Mouse (Mus musculus): ENCODE results near the gene Ank. TPM values are rescaled to one million over a fixed set of nuclear protein-coding genes. Genes with fewer than 3 reads are reported as not detected.

The Ank gene
- polyA plus RNA-seq, 1 experiment: 57.5 TPM

DNA sequence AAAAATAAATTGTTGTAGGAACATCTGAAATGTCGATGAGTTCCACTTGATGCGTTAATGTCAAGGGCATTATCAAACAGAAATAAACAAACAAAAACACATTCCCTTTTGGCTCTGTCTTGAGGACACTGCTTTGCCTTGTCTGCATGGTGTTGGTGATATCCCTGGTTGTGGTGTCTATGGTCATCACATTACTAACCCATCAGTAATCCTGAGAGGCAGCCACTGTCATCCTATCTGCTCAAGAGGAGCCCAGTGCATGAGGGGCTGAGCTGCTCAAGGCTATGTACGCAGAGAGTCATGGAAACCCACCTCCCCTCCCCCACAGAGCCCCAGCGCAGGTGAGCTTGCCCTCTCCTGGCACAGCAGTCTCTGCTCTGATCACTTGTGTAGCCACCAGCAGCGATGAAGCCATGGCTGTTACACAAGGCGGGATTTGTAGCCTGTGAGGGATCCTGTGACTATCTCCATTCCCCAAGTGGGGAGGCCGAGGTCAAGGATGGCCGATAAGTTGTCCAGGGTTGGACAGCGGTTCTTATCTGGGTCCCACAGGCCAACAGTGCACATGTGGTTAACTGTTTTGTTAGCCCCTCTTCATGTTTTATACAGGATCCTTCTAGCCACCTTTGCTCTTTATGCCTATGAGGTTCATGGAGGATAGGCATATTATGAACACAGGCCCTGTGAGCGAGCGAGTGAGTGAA, 30.3 kb downstream of the Ank start:
- DNase-seq (ENCODE audit: low read depth): no peak

DNA sequence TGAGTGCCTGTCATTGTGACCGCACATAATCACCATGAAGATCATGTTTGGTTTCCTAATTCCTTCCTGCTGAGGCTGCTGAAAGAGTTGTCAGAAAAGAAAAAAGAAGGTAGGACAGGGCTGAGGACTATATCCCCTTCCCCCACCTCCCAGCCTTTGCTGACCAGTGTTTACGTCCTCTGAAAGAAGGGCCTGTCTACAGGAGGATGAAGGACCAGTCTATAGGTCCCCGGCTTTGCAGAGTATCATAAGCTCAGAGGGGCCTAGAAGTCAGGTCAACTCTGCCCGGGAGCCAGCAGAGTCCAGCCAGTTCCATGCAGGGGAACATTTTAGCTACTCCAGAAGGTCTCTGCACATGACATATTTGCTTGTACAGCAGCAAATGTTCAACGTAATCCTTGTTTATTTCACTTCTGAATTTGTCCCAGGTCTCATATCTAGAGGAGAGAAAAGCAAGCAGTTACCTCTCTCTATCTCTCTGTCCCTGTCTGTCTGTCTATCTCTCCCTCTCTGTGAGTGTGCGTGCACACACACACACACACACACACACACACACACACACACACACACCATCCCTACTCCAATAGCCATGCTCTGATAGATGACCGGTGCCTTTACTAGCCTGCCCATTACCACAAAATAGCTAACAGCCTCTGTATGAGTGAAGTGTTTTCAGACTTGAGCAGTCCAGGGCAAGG, 31.0 kb downstream of the Ank start:
- no peak for DNase-seq (ENCODE audit: low read depth)

DNA sequence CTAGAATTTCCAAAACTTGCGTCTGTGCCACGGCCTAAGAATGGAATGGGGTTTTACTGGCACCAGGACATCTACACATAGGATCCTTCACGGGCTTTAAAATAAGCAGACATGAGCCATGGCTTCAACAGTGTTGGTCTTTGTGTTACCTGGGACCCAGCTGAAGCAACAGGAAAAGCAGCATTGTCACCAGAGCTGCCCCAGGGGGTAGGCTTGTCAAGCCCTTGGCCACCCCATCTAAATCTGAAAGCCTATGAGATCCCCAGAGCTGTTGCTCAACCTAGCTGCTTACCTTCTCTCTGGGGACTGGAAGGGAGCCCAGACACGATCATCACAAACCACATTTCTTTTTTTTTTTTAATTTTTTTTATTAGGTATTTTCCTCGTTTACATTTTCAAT, 31.6 kb downstream of the Ank start:
- peak; percentile 59 for DNase-seq (ENCODE audit: low read depth)

DNA sequence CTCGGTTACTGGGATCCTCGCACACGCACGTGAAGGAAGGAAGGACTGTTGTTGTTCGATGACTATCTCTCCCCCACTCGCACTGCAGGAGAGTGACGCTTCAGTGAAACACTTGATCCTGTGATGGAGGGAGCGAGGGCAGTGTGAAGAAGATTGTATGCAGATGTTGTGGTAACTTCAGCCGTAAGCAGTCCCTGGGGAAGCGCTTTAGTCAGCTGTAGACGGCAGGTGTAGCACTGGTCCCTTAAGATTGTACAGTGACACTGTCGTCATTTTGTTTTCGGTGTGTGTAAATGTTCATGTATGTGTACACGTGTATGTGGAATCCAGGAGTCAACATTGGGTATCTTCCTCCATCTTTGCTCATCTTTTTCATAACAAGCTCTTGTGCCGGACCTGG, 33.9 kb downstream of the Ank start:
- no peak for DNase-seq (ENCODE audit: low read depth)

DNA sequence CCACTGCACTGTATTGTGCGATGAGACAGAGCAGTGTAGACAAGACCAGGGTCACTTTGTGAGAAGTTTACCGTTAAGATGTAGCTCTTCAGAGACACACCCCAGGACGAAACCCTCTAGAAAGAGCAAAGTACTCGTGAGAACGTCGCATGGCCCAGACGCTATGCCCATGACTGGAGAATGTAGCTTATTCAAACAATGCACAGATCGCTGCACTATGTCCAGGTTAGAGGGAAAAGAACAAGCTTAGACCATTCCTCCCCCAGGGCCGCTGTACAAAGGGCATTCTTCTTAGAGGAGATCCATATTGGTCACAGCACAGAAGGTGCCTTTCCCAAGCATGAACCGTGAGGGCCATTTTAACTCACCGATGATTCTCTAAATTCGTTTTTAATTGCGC, 35.9 kb downstream of the Ank start:
- no peak for DNase-seq (ENCODE audit: low read depth)

DNA sequence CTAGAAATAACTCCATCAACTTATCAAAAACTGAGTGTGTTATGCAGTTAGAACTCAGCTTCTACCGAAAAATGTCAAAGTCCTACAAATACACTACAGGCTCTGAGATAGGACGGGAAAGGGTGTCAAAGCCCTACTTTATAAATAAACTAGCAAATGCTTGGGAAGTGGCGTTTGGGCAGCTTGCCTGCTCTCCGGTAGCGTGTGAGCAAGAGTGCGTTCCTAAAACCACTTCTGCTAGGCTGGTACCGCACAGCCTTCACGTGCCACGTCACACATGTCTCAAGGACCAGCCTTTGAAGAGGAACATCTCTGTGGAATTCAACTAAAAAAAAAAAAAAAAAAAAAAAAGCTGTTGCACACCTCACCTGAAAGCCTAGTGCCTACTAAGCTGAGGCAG, 36.7 kb downstream of the Ank start:
- no peak for DNase-seq (ENCODE audit: low read depth)

DNA sequence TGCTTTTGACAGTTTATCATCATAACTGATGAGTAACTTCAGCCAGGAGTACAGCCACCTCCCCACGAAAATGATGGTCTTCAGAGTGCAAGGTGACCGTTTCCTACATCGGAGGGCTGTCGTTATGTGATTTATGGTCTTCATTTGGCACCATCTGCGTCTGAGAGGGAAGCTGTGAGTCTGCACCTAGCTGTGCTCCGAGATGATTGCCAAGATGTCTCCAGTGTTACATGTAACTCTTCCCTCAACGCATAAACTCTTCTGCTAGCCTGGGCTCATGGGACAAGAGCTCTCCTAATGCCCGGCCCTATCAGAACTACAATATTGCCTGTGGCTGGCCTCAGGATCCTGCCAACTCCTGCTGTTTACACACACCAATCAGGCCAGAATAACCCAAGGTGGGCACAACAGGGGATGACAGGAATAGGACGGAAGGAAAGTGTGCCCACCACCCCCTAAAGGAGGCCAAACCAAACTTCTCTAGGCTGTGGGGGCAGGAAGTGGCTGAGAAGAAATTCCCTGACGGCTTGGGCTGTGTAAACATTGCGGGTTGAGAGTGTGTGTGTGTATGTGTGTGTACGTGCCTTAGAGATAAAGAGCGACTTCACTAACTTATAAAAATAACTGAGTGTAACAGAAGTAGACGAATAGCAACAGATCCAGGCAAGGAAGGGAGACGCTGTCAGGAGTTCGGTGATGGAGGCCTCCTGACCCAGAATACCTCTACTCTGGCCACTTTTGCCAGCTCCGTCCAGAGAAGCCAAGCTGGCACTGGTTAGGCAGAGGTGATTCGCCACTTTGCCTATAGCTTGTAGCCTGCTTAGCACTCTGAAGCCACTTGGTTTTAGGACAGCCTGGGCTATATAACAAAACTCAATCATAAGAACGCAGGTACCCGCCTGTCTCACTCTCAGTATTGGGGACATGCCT, 37.6 kb downstream of the Ank start:
- no peak for DNase-seq (ENCODE audit: low read depth)

DNA sequence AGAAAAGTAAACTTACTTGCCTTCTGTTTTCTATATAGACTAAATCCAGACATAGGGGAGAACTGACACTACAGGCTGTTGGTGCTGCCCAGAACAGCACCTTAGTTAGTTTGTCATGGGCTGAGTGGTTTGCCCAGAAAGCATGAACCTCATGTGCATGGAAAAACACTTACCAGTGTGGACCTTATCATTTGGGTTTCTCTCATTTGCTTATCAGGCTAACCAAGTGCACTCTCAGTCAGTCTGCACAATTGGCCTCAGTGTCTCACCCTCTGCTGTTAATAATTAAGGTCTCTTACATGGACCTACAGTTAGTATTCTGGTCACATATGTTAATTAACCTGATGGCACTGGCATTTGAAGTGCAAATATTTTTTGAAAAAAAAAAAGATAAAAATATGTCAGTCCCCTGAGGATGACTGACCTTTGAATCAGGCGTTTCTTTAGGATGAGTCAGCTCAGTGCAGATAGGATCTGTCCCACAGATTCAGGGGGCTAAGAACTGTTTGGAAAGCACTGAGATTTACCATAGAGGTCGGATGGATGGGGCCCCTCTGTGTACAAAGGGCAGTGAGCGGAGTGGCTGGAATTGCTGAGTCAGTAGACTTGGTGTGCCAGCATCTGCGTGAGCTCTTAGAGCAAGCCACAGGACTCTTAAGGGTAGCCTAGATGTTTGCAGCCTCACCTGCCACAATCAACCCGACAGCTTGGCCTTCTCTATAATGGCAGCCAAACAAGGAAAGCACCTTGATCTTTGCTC, 39.8 kb downstream of the Ank start:
- DNase-seq (ENCODE audit: low read depth): no peak

DNA sequence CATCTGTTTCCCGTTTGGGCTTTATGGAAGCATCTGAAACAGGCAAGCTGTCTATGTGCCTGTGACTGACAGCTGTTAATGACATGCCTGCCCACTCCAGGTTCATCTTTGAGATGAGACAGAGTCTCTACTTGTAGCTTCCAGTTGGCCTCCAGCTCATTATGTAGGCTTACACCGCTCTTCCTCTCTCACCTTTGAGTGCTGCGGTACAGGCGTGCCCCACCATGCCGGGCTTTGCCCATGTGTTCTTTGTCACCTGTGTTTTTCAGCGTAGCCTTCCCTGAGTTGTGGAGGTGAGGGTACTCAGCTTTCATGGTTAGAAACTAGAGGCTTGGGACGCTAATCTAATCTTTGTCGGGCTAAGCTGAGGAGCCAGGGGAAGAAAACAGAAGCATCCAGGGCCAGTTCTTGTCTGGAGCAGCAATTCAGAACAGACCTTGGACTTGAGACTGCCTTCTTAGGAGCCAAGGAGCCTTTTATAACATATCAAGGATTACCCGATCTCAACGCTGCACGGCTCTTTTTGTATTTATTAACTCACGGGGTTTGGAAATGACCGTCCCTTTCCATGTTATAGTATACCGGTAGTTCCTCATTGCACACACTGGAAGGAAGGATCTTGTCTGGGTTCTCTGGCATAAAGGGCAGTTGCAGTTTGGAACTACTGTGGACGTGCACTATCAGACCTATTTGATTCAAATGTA, 40.6 kb downstream of the Ank start:
- no peak for DNase-seq (ENCODE audit: low read depth)

DNA sequence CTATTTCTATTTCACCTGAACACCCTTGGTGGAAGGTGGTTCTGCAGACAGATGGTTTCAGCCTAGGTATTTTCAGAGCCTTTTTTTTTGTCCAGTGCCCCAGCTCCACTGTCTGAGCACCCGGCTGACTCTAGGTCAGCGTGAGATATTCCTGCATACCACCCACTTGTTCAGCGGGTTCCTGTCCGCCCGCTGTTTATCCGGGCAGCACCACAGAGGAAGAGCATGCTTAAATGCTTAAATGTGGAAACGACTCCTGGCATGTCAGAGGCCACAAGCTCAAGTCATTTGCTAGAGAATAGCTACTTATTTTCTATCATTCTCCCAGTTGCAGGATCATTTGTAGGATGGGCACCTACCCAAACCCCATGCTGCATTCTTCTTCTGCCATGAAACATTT, 41.7 kb downstream of the Ank start:
- DNase-seq (ENCODE audit: low read depth): no peak

DNA sequence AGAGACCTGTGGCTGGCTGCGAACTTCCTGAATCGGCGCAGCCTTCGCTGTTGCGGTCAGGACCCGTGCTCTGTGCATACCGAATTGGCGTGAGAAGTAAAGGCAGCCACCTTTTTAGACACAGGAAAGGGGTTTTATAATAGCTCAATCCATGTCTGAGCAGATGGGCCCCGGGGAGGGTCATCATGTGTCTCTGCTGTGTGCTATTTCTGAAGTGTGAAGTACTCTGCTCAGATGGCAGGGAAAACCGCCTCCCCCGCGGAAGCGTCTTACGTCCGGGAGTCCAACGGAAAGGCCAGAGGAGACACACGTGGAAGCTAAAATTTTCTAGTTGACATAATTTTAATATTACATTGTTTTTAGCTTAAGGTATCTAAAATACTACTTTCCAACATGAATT, 42.5 kb downstream of the Ank start:
- DNase-seq (ENCODE audit: low read depth): no peak

DNA sequence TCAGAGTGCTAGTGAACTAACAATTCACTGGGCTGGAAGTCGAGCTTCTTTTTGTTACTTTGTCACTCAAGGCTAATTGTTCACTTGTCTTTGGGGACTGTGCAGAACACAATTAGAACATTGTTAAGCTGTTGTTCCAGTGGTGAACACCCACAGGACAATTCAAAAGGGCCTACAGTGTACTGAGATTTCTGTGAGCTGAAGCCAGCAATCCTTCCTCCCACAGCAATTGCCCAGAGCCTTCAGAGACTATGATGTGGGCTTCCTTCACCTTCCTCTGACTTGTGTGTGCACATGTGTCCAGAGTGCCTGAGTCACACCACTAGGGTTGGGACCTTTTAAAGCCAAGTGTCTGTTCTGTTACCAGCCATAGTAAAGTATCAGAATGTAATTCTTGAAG, 50.5 kb downstream of the Ank start:
- peak; percentile 70 for DNase-seq (ENCODE audit: low read depth)

DNA sequence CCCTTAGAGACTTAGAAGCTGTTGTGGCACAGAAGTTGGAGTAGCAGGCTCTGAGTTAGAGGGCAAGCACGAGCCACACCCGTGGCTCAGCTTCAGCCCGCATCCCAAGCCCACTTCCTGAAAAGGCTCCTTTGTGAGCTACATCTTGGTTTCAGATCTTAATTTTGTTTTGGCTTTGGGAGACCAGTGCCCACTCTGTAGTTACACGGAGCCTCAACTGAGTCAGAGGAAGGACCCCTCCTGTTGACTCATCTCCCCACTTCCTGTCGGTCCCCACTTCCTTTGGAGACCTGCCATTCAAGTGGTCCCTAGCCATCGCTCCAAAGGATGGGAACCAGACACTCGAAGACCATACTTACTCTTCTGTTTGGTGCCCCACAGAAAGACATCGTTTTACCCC, 51.5 kb downstream of the Ank start:
- DNase-seq (ENCODE audit: low read depth): no peak

DNA sequence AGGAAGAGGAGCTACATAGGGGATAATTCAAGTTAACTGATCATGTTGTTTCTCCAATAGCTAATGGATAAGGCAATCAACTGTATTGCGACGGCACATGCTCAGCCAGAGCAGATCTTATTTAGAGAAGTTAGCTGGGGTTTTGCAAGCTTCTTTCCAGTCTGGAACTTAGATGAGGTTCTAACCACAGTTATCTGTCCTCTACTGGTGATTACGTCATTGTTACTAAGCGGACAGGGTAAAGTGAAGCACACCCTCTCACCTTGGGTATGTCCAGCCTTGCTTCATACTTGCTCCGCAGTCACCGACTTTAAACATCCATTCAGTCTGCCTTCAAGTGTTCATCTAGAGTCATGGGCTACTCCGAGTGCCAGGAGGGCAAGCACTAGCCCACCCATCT, 53.4 kb downstream of the Ank start:
- no peak for DNase-seq (ENCODE audit: low read depth)

DNA sequence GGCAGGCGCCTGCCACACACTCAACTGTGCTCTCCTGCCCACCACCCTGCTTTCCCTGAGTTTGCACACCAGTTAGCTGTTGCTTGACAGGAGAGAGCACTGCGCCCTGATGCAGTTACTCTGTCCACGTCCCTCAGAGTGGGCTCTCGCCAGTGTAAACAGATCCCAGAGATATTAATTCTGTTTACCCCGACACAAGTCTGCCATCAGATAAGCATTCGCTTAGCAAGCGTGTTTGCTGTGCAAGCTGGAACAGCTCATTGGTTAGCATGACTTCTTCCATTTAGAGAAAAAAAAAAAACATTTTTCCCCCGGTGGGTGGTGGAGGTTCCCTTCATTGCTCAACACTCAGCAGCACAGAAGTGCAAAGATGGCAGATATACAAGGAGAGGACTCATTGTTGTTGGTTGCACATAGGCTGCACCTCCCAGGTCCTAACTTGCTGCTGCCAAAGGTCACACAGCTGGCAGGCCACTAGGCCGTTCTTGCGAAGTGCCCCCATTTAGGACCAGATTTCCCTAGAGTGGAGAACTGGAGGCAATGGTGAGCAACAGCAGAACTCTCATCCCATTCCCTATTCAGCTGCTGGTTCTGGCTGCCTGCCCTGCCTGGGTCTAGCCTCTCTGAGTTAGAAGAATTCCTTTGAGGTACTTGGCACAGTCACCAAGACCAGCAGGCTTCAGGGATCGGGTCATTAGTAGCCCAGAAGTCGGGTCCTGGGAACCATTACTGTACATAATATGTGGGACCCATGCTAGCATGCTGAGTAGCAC, 58.9 kb downstream of the Ank start:
- DNase-seq (ENCODE audit: low read depth): no peak

DNA sequence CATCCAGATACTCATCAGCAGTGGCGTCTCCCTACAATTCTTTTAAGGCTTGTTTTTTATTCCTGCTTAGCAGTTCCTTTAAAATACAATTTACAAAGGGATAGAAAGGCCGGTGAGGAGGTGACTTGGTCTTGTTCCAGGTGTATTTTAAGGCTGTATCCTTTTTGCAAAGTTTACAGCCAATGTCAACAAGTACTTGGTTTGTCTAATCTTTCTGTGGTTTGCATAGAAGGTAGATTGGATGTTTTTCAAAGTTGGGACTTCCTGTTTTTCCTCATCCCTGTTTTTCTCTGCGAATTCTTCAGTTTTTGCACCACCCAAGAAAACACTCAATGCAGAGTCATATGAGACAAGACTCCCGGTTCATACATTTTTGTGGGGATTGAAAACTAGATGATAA, 62.4 kb downstream of the Ank start:
- no peak for DNase-seq (ENCODE audit: low read depth)

DNA sequence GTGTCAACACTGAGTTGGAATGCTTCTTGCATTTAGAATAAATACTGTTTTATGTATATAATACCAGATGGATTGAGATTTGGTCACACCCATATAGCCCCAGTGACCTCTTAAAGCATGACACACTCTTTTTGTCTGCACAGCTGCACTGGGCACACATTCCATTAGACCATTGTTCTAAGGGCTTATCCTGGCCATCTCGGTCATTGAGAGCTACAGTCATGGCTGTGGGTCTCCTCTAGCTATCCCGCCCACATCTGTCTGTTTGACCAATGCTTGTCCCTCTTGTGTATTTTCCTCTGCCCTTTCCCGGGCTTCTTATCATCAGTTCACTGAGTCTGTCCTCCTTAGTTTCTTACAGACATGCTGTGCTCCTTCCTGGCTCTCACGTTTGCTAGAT, 63.5 kb downstream of the Ank start:
- no peak for DNase-seq (ENCODE audit: low read depth)

DNA sequence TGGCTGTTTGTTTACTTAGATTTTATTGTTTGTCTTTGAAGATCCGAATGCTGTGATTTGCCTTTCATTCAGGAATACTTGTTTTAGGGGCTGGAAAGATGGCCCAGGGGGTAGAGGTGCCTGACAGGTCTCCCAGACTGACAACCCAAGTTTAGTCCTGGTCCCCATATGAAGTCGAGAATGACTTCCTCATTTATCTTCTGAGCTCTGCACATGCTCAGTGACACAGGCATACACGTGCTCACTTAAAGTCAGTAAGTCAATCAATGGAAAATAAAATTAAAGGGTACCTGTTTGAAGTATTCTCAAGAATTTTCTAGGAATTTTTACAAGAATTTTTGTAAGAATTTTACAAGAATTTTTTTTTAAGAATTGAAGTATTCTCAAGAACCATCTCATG, 66.6 kb downstream of the Ank start:
- no peak for DNase-seq (ENCODE audit: low read depth)

DNA sequence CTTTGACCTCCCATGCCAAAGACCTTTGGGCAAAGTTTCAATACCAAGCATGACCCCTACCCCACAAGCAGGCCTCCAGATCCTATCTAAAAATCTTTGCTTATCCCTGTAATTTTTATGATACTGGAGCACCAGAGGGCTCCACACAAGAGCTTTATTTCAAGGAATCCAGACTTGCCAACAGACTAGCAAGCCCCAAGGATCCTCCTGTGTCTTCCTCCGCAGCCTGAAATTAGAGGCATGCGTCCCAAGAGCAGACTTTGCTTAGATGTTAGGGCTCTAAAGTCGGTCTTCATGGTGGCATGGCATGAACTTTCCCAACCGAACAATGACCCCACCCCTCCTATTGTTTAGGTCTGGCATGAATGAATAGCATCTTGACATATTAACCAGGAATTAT, 69.2 kb downstream of the Ank start:
- no peak for DNase-seq (ENCODE audit: low read depth)

DNA sequence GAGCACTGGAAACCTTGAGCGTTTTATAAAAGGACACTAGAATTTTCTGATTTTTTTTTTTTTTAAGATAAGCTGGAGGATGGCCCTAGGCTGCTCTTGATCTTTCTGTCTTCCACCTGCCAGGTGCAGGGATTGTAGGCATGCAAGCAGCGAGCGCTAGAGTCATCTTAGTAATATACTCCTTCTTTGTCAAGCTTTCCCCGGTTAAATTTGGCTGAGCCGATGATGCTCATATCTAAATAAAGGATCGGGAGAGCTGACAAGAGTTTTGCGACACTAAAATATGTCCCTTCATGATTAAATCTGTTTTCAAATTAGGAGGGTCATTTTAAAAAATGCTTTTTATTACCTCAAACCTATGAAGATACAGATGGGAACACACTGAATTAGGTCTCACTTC, 69.7 kb downstream of the Ank start:
- no peak for DNase-seq (ENCODE audit: low read depth)

DNA sequence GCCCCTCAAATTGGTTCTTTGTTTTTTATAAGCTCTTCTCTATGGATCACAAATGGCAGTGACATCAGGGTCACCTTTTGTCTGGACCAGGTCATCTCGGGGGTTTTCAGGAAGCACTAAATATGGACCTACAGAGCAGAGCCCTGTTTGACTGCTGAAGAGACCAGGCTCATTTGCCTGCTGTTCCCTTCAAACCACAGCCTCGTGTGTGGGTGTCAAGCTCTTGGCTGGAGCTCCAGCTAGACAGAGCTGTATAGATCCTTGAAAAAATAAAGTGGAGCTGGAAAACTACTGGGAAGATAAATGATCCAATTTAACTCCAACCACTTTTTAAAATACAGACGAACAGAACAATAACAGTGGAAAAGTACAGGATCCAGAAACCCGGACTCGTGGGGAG, 70.3 kb downstream of the Ank start:
- DNase-seq (ENCODE audit: low read depth): no peak
